Comparison of ENCODE assay signal across 24 mouse cellular contexts in genomic region chr14:122029851-122030250, GRCm38 (mm10). TPM values are rescaled to one million over a fixed set of nuclear protein-coding genes. Genes with fewer than 3 reads are reported as not detected.
"Had no signal": no experiment of that assay in that cellular context is flagged by ENCODE, and none has a peak within 500 bp of the region (broad histone marks: within the 10 kb centered on the region; RNA-seq: fewer than 3 reads in every experiment).

No protein-coding gene starts in this region.

- H3K9ac ChIP-seq: intestine, embryonic 15.5 days; kidney, embryonic 15.5 days; limb, embryonic 12.5 days; limb, embryonic 15.5 days; liver, embryonic 15.5 days; midbrain, embryonic 12.5 days; midbrain, embryonic 15.5 days; neural tube, embryonic 12.5 days; neural tube, embryonic 15.5 days had no signal

- H3K9me3 ChIP-seq: intestine, embryonic 15.5 days; kidney, embryonic 15.5 days; limb, embryonic 12.5 days; limb, embryonic 15.5 days; liver, embryonic 15.5 days; midbrain, embryonic 12.5 days; midbrain, embryonic 15.5 days; neural tube, embryonic 12.5 days; neural tube, embryonic 15.5 days had no signal

- DNase-seq: kidney, adult 11 months; kidney, postnatal 10 days; left cerebral cortex, postnatal 4 days; lung, adult 2 months; lung, postnatal 14 days; right cerebral cortex, adult 18-20 months; right cerebral cortex, postnatal 14 days; right cerebral cortex, postnatal 4 days; thymus, adult 18-20 months had no signal

- H3K4me2 ChIP-seq: intestine, embryonic 15.5 days; kidney, embryonic 15.5 days; limb, embryonic 12.5 days; limb, embryonic 15.5 days; liver, embryonic 11.5 days; liver, embryonic 15.5 days; midbrain, embryonic 12.5 days; midbrain, embryonic 15.5 days; neural tube, embryonic 12.5 days; neural tube, embryonic 15.5 days had no signal

- ATAC-seq: intestine, embryonic 15.5 days; midbrain, embryonic 15.5 days had no signal

- H3K36me3 ChIP-seq: intestine, embryonic 15.5 days; kidney, embryonic 15.5 days; limb, embryonic 12.5 days; limb, embryonic 15.5 days; liver, embryonic 15.5 days; midbrain, embryonic 12.5 days; midbrain, embryonic 15.5 days; neural tube, embryonic 12.5 days; neural tube, embryonic 15.5 days had no signal

- H3K27ac ChIP-seq: intestine, embryonic 15.5 days; kidney, embryonic 15.5 days; limb, embryonic 12.5 days; limb, embryonic 15.5 days; macrophage; midbrain, embryonic 12.5 days; midbrain, embryonic 15.5 days; neural tube, embryonic 12.5 days; neural tube, embryonic 15.5 days had no signal

- H3K4me1 ChIP-seq: intestine, embryonic 15.5 days; limb, embryonic 12.5 days; midbrain, embryonic 12.5 days; midbrain, embryonic 15.5 days; neural tube, embryonic 12.5 days; neural tube, embryonic 15.5 days had no signal

- H3K27me3 ChIP-seq: intestine, embryonic 15.5 days; kidney, embryonic 15.5 days; limb, embryonic 12.5 days; limb, embryonic 15.5 days; liver, embryonic 15.5 days; midbrain, embryonic 12.5 days; midbrain, embryonic 15.5 days; neural tube, embryonic 12.5 days; neural tube, embryonic 15.5 days had no signal

- H3K4me3 ChIP-seq: intestine, embryonic 15.5 days; kidney, embryonic 15.5 days; limb, embryonic 12.5 days; limb, embryonic 15.5 days; liver, embryonic 15.5 days; midbrain, embryonic 12.5 days; midbrain, embryonic 15.5 days; neural tube, embryonic 12.5 days; neural tube, embryonic 15.5 days had no signal

RNA-seq across cellular contexts. Expression of gene Timm8a2, which starts 4.6 kb away (rescaled TPM):
- total RNA-seq: layer of hippocampus, adult 18-20 months; layer of hippocampus, postnatal 14 days had no signal
- polyA plus RNA-seq: intestine, embryonic 15.5 days; kidney, embryonic 15.5 days; limb, embryonic 12.5 days; limb, embryonic 15.5 days; liver, embryonic 11.5 days; liver, embryonic 15.5 days; lung, adult 2 months; lung, embryonic 16.5 days; macrophage; midbrain, embryonic 12.5 days; midbrain, embryonic 15.5 days; neural tube, embryonic 12.5 days; neural tube, embryonic 15.5 days; stomach, embryonic 16.5 days had no signal
